Mouse (Mus musculus) cerebellum, postnatal 14 days (tissue): ENCODE results near the gene Gipc3.
A peak's percentile ranks its signal among the peaks of the same experiment; 100 is the strongest.

ENCODE experiments used
- DNase-seq, 2 experiments: peaks; one replicate each; pipeline ENCODE4 v3.0.0; 2021; ENCODE audit warnings: mixed read lengths in 2 of 2

The Gipc3 gene

DNA sequence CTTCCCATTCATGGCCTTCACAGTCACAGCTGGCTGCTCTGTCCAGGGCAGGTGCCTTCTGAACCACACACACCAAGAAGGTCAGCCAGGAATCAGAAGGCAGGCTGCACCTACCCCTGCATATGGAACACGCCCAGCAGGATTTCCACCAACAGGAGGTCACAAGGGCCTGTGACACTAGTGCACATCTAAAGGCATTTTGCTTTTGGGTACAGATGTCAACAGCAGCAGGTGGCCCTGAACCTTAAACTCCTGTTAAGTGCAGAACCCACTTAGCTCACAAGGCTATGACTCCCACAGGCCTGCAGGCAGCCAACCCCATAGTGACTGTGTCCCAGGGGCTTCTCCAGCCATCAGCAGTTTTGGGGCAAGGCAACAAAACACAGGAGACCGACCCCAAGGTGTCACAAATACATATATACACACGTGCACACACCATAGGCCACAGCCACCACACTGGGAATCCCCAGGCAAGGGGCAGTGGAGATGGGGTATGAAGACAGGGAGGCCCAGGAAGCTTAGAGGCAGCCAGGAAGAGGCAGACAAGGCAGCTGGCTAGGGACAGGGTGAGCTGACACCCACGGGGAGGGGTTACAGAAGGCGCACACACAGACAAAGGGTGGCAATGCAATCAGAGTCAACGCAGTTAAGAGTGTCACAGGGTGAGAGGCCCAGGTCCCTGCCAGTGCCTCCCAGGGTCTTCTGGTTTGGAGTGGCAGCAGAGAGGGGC is 23.6 kb upstream of the Gipc3 start:
- no peak for DNase-seq

- no peak for DNase-seq
These were observed 22.8 kb upstream of the Gipc3 start, which contains the start of gene 4930404N11Rik for GRCm38 (mm10) chr10:81365672-81366476. Gene 4930404N11Rik, minus strand, starts transcription at chr10:81365816.

GRCm38 (mm10) chr10:81365073-81365472 is 22.0 kb upstream of the Gipc3 start:
- no peak for DNase-seq

DNA sequence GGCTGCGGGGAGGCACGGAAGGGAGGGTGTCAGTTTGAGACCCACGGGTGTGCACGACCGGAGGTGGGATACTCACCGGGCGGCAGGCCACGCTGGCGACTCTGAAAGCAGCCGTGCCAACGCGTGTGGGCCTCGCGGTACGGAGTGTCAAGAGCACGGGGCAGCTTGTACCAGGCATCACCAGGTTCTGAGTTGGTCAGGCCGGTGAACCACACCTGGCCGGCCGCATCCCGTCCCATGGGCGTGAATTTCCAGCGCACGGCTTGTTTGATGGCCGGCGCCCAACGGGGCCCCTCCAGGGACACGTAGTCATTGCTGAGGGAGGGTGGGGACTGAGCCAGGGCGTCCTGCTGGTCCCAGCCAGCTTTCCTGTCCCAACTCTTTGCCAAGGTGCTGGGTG is 21.6 kb upstream of the Gipc3 start:
- DNase-seq: no peak

GRCm38 (mm10) chr10:81363436-81364346 is 20.6 kb upstream of the Gipc3 start:
- DNase-seq: no peak

DNA sequence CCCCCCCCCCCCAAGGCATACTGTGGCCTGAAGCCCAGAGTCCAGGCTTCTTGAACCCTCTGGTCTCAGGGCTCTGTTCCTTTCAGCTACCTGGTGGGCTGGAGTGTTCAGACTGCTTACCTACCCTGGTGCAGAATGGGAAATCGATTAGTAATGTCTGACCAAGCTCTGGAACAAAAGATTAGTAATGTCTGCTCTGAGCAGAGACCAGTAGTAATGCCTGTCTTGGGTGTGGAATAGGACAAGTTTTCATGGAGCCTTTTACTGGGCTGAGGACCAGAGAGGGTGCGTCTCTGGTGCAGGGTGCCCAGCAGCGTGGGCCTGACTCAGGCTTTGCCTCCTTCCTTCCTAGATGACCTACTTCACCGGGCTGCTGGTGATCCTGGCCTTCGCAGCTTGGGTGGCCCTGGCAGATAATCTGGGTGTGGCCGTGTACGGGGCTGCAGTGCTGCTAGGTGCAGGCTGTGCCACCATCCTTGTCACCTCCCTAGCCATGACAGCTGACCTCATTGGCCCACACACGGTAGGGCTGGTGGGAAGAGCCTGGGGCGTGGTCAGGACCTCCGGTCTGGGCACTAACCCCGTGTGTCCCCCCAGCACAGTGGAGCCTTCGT is 19.4 kb upstream of the Gipc3 start:
- DNase-seq: no peak

- DNase-seq: no peak
These were observed 17.7 kb upstream of the Gipc3 start for GRCm38 (mm10) chr10:81360721-81361120.

DNA sequence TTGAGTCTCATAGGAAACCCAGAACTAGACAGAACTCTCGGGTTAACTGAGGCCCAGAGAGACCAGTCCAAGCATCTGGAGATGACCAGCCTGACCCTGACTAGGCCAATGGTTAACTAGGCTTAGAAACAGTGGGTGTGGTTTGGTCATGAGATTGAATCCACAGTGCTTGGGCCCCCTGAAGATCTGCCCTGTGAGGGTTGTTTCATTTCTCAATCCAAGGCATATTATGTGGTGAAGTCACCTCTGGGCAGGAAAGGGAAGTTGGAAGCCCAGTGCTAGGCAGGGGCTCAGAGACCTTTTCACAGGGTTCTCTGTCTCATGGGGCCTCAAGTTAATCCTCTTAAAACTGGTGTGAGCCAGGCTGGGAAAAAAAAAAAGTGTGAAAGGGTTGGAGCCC is 15.8 kb upstream of the Gipc3 start:
- DNase-seq: no peak

DNA sequence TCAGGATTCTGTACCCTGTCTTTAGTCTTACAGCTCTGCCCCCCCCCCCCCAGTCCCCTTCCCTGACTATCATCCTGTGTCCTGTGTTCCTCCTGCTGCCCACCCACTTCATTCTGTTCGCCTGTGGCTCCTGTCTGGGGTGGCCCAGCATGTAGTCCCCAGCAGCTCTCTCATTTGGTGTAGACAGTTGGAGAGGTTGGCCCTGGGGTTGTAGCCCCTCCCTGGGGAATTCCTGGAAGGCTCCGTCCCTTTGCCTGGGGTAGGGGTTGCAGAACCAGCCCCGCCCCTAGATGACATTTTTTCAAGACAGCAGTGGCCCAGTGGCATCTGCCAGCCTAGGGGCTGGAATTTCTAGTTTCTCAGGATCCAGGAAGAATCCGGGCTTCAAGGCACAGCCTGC is 15.1 kb upstream of the Gipc3 start:
- no peak for DNase-seq

- peak; percentile 97 for DNase-seq
These were observed 14.2 kb upstream of the Gipc3 start, which contains the start of gene Mfsd12 for GRCm38 (mm10) chr10:81356991-81357844. Gene Mfsd12, plus strand, starts transcription at chr10:81357491.

DNA sequence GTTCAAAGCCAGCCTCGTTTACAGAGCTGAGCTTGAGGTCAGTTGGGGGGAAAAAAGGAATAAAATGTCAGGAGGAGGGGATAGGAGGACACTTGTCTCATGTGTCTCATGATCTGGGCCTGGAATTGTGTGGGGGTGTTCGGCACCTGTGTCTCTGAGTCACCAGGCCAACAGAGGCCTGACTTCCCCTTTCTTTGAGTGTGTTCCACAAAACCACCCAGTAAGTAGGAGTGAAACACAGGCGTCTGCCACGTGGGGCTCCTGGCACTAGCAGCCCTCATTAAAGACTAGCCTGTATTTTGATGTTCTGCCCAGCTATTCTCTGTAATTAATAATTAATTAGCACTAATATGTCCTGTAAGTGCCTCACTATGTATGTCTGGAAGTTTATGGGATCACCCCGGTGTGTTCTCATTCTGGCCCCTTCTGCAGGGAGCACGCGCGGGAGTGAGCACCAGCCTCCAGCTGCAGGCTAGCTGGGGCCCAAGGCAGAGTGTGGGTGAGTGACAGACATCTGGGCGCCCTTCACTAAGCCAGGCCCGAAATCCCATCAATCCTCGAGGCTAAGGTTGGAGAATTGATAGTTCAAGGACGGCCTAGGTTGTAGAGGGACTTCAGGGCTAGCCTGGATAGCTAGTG is 13.4 kb upstream of the Gipc3 start:
- DNase-seq: no peak

- DNase-seq: no peak
These were observed 12.5 kb upstream of the Gipc3 start for GRCm38 (mm10) chr10:81355533-81355932.

DNA sequence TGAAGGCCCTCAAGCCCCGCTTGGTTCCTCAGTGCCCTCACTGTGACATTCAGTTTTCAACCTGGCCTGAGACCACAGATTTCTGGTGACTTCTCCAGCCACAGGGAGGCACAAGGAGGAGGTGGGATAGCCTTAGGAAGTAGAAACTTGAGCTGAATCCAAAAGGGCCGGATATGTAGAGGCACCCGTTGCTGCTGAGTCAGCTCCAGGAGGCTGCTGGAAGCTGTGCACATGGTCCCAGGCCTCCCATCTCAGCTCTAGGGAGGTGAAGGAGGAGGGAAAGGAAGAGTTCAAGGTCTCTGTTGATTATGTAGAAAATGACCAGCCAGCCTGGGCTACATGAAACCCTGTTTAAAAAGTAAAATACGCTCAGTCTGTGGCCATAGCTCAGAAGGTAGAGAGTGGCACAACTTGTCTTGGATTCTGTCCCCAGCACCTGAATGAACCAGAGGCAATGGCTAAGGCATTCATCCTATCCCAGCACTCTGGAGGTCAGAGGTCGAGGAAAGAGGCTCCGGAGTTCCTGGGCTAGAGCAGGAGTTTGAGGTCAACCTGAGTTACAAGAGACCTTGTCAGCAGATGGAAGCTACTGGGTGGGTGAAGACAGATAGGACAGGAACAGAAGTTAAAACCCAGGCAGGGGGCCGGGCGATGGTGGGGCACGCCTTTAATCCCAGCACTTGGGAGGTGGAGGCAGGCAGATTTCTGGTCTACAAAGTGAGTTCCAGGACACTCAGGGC is 11.8 kb upstream of the Gipc3 start:
- no peak for DNase-seq

DNA sequence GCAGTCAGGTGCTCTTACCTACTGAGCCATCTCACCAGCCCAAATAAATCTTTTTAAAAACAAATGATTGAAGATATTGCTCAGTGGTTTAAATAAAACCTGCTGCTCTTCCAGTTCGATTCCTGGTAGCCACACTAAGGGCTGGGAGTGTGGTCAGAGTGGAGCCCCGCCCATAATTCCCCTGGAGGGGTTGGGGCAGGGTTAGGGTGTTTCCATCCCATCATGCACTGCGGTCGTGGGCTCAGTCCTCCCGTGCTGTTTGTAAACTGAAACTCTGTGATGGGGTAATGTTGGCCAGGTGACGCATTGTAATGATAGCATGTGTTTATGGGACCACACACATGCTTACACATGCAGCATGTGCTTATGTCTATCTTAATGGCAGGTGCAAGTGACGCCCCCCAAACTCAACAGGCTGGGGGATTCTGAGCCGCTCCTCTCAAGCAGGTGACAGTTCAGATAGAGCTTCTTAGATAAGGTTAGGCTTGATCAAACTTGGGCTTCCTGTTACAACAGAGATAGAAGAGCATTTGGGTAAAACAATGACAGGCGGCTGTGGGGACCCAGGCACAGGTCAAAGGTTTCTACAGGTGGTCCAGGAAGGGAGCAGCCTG is 8.7 kb upstream of the Gipc3 start:
- no peak for DNase-seq

DNA sequence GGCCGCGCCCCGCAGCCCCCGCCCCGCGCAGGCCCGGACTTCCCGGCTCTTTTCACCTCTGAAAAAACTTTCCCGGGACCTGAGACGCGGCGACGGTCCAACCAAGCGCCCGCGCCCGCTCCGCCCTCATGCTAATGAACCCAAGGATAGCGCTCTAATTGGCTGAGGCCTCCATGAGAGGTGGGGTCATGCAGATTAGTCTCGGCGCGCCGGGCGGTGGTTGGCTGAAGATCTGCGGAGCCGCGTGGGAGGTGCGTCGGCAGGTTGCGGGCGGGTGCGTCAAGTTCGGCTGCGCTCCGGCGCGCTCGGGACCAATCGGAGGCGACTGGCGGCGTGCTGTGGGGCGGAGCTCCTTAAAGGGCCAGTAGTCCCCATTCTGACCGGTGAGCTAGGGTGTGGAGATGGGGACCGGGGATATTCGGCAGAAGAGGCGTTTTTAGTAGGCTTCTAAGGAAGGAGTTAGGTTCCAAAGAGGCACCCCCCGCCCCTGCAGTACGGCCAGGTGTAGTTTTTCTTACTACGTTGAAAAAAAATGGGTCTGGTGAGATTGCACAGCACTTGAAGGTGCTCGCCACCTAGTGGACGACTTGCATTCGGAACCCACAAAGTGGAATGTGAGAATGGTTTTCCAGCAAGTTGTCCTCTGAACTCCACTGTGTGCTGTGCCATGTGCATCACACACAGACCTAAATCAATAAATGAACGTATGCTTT is 7.4 kb upstream of the Gipc3 start, which contains the start of gene Hmg20b:
Gene Hmg20b, minus strand, starts transcription at position 130 of the 713 bp plus-strand sequence.
- peak; percentile 100 for DNase-seq

DNA sequence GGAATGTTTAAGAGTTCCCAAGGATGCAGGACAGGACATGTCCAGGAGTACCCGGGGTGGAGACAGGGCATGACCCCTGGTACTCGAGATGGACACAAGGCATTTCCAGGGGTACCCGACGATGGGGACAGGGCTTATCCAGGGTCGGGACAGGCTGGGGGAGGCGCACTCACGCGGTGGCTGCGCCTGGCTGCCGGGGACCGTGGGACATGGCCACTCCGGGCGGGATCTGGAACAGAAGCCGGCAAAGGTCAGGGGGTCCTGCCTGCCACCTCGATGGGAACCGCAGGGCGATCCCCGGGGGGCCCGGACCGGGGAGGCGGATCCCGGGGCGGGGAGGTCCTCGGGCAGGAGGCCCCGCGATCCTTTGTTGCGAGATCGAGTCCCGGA is 6.9 kb upstream of the Gipc3 start:
- no peak for DNase-seq

GRCm38 (mm10) chr10:81349146-81349545 is 6.1 kb upstream of the Gipc3 start:
- DNase-seq: no peak

DNA sequence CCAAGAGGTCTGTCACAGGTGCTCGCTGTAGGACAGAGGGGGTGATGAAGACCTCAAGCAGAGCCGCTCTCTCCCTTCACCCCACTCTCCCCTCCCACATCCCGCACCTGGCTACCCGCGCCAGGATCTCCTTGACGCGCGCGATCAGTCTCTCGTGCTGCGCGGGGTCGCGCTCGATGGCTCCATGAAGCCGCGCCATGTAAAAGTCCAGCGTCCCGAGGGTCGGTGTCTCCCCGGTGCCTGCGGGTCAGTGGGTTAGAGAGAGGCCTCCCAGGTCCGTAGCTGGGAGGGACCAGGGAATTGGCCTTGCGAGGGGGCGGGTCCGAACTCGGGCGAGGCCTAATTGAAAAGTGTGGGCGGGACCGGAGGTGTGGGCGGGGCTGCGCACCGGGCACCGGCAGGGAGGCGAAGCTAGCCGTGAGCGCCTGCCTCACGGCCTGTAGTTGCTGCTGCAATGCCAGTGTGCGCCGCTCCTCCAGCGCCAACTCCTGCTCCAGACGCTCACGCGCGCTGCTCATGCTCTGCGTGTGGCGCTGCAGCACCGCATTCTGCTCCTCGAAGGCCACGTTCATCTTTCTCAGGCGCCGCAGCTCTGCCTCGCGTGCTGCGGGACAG is 3.5 kb upstream of the Gipc3 start:
- DNase-seq: no peak

GRCm38 (mm10) chr10:81345162-81345534 is 2.1 kb upstream of the Gipc3 start:
- DNase-seq: no peak
